Mouse (Mus musculus): Measurements from ENCODE around the gene Shc1.

GRCm38 (mm10) chr3:89380291-89380690, 38.0 kb upstream of the Shc1 start:
- no peak for TF ChIP-seq GATA1 (IDR thresholded peaks at IDR 0.05; ENCODE audit: low read length)
- TF ChIP-seq TAL1 (IDR thresholded peaks at IDR 0.05; ENCODE audit: low read length), result no peak
